Mouse (Mus musculus): ENCODE data around the gene Rai1.

GRCm38 (mm10) chr11:60231326-60231725 lies 126.5 kb downstream of the Rai1 start:
- TF ChIP-seq CTCF (IDR thresholded peaks at IDR 0.05; ENCODE audit: control insufficient read depth, insufficient read depth, insufficient read length) (no peak), MAX (IDR thresholded peaks at IDR 0.05) (no peak)
